Mouse (Mus musculus) heart, adult 2 months (tissue): ENCODE measurements around the gene Shld2. TPM values are rescaled to one million over a fixed set of nuclear protein-coding genes. Genes with fewer than 3 reads are reported as not detected.
A peak's percentile ranks its signal among the peaks of the same experiment; 100 is the strongest.
"Not testable (repeated sequence)": the region's sequence is repeated elsewhere in the genome, so short reads cannot be mapped to it uniquely, and the experiment has no call there.

Source experiments
- DNase-seq, 2 experiments: peaks; one replicate each; pipeline ENCODE4 v3.0.0; 2021
- H3K27ac ChIP-seq: fragments of 200-600 bp; 2 replicates; pipeline ENCODE4 v1.8.1; 2022
- H3K27me3 ChIP-seq: fragments of 200-500 bp; 2 replicates; pipeline ENCODE4 v1.6.1; 2012; ENCODE audit warnings: mild to moderate bottlenecking, low read length, inconsistent platforms, mixed read lengths; ENCODE audit not compliant: control insufficient read depth, insufficient read depth
- H3K36me3 ChIP-seq: fragments of 200-500 bp; 2 replicates; pipeline ENCODE4 v1.6.1; 2012; ENCODE audit warnings: low read length, inconsistent platforms; ENCODE audit not compliant: control insufficient read depth, insufficient read depth
- H3K4me1 ChIP-seq: fragments of 200-500 bp; 2 replicates; pipeline ENCODE4 v1.6.1; 2011; ENCODE audit warnings: low read length; ENCODE audit not compliant: control insufficient read depth, insufficient read depth
- H3K4me3 ChIP-seq: fragments of 200-600 bp; 2 replicates; pipeline ENCODE4 v1.8.1; 2022
- H3K79me2 ChIP-seq: fragments of 200-500 bp; replicated peaks from 2 replicates; pipeline ENCODE4 v1.6.1; 2012; ENCODE audit warnings: mild to moderate bottlenecking, inconsistent platforms, low read length, moderate library complexity, mixed read lengths; ENCODE audit not compliant: control insufficient read depth, insufficient read depth
- H3K9ac ChIP-seq: fragments of 200-500 bp; 2 replicates; pipeline ENCODE4 v1.6.1; 2012; ENCODE audit warnings: low read depth, mild to moderate bottlenecking, control low read depth, inconsistent platforms, low read length, mixed read lengths
- CTCF ChIP-seq: fragments of 200-600 bp; IDR thresholded peaks from 2 replicates; pipeline ENCODE4 v1.8.1; 2022; ENCODE audit warnings: antibody characterized with exemption, mild to moderate bottlenecking, moderate library complexity
- EP300 ChIP-seq: fragments of 200-500 bp; IDR thresholded peaks from 2 replicates; pipeline ENCODE4 v1.6.1; 2011; ENCODE audit warnings: low read depth, low read length, control low read depth; ENCODE audit not compliant: insufficient read depth
- POLR2A ChIP-seq: fragments of 200-500 bp; IDR thresholded peaks from 2 replicates; pipeline ENCODE4 v1.6.1; 2011; ENCODE audit warnings: mild to moderate bottlenecking, low read depth, low read length, control low read depth; ENCODE audit not compliant: insufficient read depth
- WGBS: fragments of 180-500 bp; shearing (Covaris S2); methylation state at CpG from one replicate; pipeline ENCODE4 v1.1.7; 2018; 5-methylcytosine and 5-hydroxymethylcytosine counted together
- intact Hi-C: fragments of 180-260 bp; cut with DNase I; formaldehyde crosslinking; loops from one replicate; pipeline ENCODE4 v1.15.1; 2025
- polyA plus RNA-seq: library from polyadenylated mRNA; depleted of rRNA; stranded (reverse); fragments of >200 nt; gene quantifications from 2 replicates; pipeline ENCODE4 v1.2.3, GENCODE M21; 2012
- total RNA-seq, 2 experiments: library from RNA; stranded (reverse); gene quantifications; 2 replicates each; pipeline ENCODE4 v1.2.3; 2021

The Shld2 gene
- total and polyA plus RNA-seq, 3 experiments, result 2.4 to 9.9 (median 7.8) TPM

- H3K4me1 ChIP-seq, result no peaks in the 10 kb centered on the region
- WGBS, result 95% methylated on average over 3 of the region's 3 CpGs
- TF ChIP-seq POLR2A, result no peak
- TF ChIP-seq CTCF, result no peak
- H3K79me2 ChIP-seq, result no peaks in the 10 kb centered on the region
- intact Hi-C loops, result loop anchor here (5.0 kb wide), 1 partner anchor 38 kb away; the partner anchor contains the start of genes Glud1 and Shld2
- no peaks in the 10 kb centered on the region for H3K36me3 ChIP-seq
- H3K27me3 ChIP-seq, result no peaks in the 10 kb centered on the region
- H3K27ac ChIP-seq, result no peak overlapping the region
- no peak for DNase-seq
- H3K4me3 ChIP-seq, result no peak overlapping the region
- no peak overlapping the region for H3K9ac ChIP-seq
Observed at GRCm38 (mm10) chr14:34274141-34274540, 36.2 kb downstream of the Shld2 start.

GRCm38 (mm10) chr14:34273280-34273679 lies 37.0 kb downstream of the Shld2 start:
- Histone ChIP-seq H3K9ac (no peak overlapping the region), H3K4me1 (no peaks in the 10 kb centered on the region), H3K27me3 (no peaks in the 10 kb centered on the region), H3K27ac (no peak overlapping the region), H3K36me3 (no peaks in the 10 kb centered on the region), H3K79me2 (no peaks in the 10 kb centered on the region), H3K4me3 (no peak overlapping the region)
- intact Hi-C loops, result loop anchor here (1.0 to 5.0 kb wide), 3 partner anchors 39 to 128 kb away; partner anchors contain the start of genes Glud1 and Shld2
- 41% methylated on average over 2 of the region's 2 CpGs for WGBS
- DNase-seq, result no peak
- TF ChIP-seq CTCF, result peak; percentile 85
- TF ChIP-seq EP300, result no peak
- TF ChIP-seq POLR2A, result no peak

- 69% methylated on average over 9 of the region's 9 CpGs for WGBS
- Histone ChIP-seq H3K27ac (no peak overlapping the region), H3K79me2 (no peaks in the 10 kb centered on the region), H3K36me3 (no peaks in the 10 kb centered on the region), H3K4me1 (no peaks in the 10 kb centered on the region), H3K27me3 (no peaks in the 10 kb centered on the region), H3K4me3 (no peak overlapping the region), H3K9ac (no peak overlapping the region)
- intact Hi-C loops, result no loop called here
- TF ChIP-seq POLR2A, result no peak
- no peak for TF ChIP-seq EP300
- TF ChIP-seq CTCF, result no peak
- DNase-seq, result no peak
Observed at GRCm38 (mm10) chr14:34268046-34268445, 42.2 kb downstream of the Shld2 start.

GRCm38 (mm10) chr14:34258525-34258924 lies 51.8 kb downstream of the Shld2 start:
- intact Hi-C loops, result not testable (repeated sequence)

GRCm38 (mm10) chr14:34253261-34253660 lies 57.0 kb downstream of the Shld2 start:
- WGBS, result 57% methylated on average over 4 of the region's 4 CpGs
- intact Hi-C loops, result no loop called here
- Histone ChIP-seq H3K27me3 (no peaks in the 10 kb centered on the region), H3K4me1 (no peaks in the 10 kb centered on the region), H3K27ac (peak overlapping the region; percentile 23; the same call in 1 of the 2 replicates), H3K36me3 (no peaks in the 10 kb centered on the region), H3K9ac (no peak overlapping the region), H3K79me2 (no peaks in the 10 kb centered on the region), H3K4me3 (no peak overlapping the region)
- DNase-seq, result peak in 1 of 2 experiments; percentile 12
- TF ChIP-seq CTCF, result no peak
- no peak for TF ChIP-seq POLR2A
- no peak for TF ChIP-seq EP300

More at GRCm38 (mm10) chr14:34258525-34258924, 51.8 kb downstream of the Shld2 start:
- not testable (repeated sequence) for H3K36me3 ChIP-seq, H3K4me1 ChIP-seq, H3K27ac ChIP-seq, DNase-seq, H3K4me3 ChIP-seq, H3K79me2 ChIP-seq, H3K9ac ChIP-seq, H3K27me3 ChIP-seq
- 79% methylated on average over 3 of the region's 3 CpGs for WGBS

- WGBS, result 73% methylated on average over 6 of the region's 6 CpGs
- Histone ChIP-seq H3K27me3 (no peaks in the 10 kb centered on the region), H3K36me3 (no peaks in the 10 kb centered on the region), H3K4me3 (no peak overlapping the region), H3K9ac (no peak overlapping the region), H3K27ac (no peak overlapping the region; the same call in 1 of the 2 replicates), H3K4me1 (no peaks in the 10 kb centered on the region), H3K79me2 (no peaks in the 10 kb centered on the region)
- intact Hi-C loops, result no loop called here
- DNase-seq, result no peak
- TF ChIP-seq POLR2A (no peak), CTCF (no peak), EP300 (no peak)
Observed at GRCm38 (mm10) chr14:34252470-34253145, 57.7 kb downstream of the Shld2 start.
